Mouse (Mus musculus) c-Kit-positive CD71-positive TER-119-negative erythroid progenitor cells, embryonic 14.5 days (primary cell): ENCODE data around the gene Phlda3.

Experiments used
- DNase-seq: peaks from one replicate; pipeline ENCODE4 v3.0.0-alpha.2; 2013; ENCODE audit warnings: low read depth

The Phlda3 gene

DNA sequence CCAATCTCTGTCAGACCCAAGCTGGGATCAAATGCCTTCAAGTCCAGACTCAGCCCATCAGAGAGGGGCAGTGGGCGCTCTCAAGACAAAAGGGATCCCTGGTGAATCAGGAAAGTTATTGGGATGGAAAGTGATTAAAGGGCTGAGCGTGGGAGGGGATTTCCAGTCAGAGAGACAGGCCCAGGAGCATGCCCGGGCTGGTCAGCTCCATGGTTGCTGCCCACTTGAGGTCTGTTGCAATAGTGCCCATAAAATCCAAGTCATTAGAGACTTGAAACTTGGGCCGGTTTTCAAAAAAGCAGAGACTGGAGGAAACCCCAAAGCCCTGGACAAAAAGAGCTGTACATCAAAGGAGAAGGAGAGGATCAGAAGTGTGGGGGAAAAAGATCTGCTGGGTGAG is 6.2 kb upstream of the Phlda3 start:
- DNase-seq, result no peak

GRCm38 (mm10) chr1:135760216-135760615 is 5.7 kb upstream of the Phlda3 start:
- no peak for DNase-seq

- DNase-seq, result peak; percentile 69
Observed at GRCm38 (mm10) chr1:135761728-135762127, 4.2 kb upstream of the Phlda3 start.

GRCm38 (mm10) chr1:135763503-135764205 is 2.3 kb upstream of the Phlda3 start:
- no peak for DNase-seq

DNA sequence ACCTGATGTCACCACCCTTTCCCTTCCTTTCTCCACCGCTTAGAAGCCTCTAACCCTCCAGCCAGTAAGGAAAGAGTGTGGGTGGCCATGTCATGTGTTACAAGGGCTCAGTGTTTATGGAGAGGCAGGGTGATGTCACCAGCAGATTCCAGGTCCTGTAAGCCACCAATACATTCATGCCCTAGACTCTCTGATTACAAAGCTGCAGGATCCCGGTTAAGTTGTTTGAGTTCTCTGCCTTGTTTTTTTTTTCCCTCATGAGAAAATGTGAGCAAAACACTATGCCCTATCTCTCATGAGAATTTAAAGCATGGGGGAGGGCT is 1.8 kb upstream of the Phlda3 start:
- no peak for DNase-seq

DNA sequence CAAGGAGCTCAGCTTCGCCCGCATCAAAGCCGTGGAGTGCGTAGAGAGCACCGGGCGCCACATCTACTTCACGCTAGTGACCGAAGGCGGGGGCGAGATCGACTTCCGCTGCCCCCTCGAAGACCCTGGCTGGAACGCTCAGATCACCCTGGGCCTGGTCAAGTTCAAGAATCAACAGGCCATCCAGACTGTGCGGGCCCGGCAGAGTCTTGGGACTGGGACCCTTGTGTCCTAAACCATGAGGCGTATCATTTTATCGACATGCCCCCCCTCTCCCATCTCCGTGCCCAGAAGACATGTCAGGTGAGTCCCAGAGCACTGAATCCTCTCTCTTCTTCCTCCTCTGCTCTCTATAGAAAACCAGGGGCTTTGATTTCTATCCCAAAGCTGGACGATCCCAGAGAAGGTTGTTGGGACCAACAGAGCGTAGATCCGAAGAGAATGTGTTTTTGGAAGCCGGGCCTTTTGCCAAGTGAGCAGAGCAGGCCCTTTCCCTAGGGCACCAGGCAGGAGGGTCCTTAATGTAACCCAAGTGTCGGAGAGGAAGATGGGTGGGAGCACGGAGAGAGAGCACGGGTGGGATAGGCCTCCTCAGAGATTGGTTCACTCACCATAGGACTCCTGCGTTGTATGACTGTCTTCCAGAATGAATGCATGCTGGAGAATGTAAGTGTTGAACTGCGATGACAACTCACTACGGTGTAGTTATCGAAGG is 830 bp downstream of the Phlda3 start:
- no peak for DNase-seq

DNA sequence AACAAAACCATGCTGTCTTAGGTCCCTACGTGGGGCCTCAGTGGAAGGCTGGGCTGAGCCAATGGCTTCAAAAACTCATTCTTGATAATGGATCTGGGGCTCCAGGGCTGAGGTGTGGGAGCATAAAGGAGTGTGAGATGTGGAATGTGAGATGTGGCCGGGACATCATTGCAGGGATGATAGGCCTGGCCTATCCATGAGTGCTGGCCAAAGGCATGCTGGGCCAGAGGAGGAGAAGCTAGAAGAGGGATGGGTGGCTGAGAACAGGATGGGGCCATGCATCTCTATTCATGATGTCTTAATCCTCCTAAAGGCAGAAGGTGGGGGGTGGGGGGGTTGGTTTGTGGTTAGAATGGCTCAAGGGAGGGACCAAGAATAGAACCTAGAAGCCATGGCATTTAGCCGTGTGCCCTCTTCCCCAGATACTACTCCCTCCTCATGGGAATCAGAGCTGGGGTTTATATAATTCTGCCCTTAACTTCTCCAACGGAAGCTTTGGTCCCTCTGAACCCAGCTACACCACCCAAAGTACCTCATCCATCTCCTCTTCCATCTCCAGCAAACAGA is 1.5 kb downstream of the Phlda3 start:
- DNase-seq, result no peak

DNA sequence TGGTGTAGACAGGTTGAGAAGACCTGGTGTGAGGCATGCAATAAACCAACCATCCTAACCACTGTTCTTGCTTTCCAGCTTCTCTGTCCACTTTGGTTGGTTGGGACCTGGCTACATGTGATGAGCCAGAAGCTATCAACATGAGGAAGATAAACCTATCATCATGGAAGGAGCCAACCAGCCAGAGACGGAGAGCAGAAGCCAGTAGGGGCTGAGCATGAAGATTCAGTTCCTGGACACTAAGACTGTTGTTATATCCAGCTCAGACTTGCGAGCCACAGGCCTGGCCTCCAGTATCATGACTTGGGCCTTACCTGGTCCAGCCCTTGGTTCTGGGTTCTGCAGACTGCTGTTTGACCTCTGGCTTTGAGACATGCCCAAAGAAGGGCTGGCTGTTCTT is 2.5 kb downstream of the Phlda3 start:
- DNase-seq, result no peak

- no peak for DNase-seq
Observed at GRCm38 (mm10) chr1:135770237-135770636, 4.3 kb downstream of the Phlda3 start.

GRCm38 (mm10) chr1:135770896-135771572 is 5.1 kb downstream of the Phlda3 start:
- no peak for DNase-seq

- DNase-seq, result no peak
Observed at GRCm38 (mm10) chr1:135771573-135771970, 5.7 kb downstream of the Phlda3 start.

GRCm38 (mm10) chr1:135776596-135776995 is 10.7 kb downstream of the Phlda3 start:
- no peak for DNase-seq

DNA sequence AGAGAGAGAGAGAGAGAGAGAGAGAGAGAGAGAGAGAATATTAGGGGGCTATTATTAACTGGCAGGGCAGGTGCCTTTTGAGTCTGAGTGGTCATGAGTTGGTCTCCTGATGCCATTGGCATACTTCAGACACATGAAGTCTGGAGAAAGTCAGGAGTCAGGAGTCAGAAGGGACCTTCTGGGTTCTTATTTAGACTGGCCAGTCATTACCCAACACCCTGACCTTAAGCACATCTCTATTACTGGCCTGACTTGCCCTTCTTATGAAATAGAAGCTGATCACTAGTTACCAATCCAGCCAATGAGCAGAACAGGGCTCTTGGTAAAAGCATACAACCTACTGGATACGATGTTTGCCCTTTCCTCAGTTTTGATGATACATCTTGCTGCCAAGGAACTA is 11.1 kb downstream of the Phlda3 start:
- DNase-seq, result no peak

- DNase-seq, result no peak
Observed at GRCm38 (mm10) chr1:135778780-135779535, 13.0 kb downstream of the Phlda3 start, which contains the start of gene Tnni1. Gene Tnni1, plus strand, starts transcription at chr1:135779434.

GRCm38 (mm10) chr1:135780649-135781048 is 14.7 kb downstream of the Phlda3 start:
- DNase-seq, result no peak

GRCm38 (mm10) chr1:135781220-135781619 is 15.3 kb downstream of the Phlda3 start:
- peak; percentile 51 for DNase-seq

DNA sequence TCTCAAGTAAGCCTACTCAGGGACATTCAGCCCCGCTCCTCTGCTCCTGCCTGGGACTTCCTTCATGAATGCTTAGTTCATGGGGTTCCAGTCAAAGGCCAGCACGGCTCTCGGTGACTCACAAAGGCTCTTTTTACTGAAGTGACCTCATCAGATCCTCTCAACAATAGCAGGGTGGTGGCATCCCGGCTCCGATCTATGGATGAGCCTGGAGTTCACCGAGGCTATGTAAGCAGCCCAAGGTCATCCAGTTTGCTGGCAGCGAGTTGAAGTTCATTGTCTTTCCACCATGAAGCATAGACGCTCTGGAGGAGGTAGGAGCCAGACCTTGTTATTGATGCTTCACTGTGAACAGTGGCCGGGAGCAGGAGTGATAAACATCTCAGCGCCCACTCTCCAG is 16.9 kb downstream of the Phlda3 start:
- no peak for DNase-seq

GRCm38 (mm10) chr1:135787799-135788198 is 21.9 kb downstream of the Phlda3 start:
- peak; percentile 87 for DNase-seq

- DNase-seq, result no peak
Observed at GRCm38 (mm10) chr1:135788708-135789107, 22.8 kb downstream of the Phlda3 start.

DNA sequence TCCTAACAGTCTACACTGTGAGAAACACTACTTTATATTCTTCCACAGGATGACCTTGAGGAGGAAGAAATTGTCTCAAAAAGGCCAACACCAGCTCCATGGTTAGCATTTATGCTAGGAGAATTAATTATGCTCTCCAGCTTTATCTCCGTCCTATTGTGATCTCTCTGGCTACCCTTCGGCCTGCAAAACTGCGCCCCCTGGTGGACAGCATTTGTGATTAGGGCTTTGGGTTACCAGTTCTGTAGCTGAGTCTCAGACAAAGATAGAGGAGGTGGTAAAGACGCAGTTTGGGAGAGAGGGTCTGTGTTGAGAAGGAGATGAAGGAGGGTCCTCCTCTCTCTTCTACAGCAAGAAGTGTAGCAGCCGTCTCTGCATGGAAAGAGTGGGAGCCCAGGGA is 23.9 kb downstream of the Phlda3 start:
- DNase-seq, result peak; percentile 69

GRCm38 (mm10) chr1:135792143-135792939 is 26.4 kb downstream of the Phlda3 start:
- no peak for DNase-seq
